Mouse (Mus musculus): ENCODE measurements around the gene Ugt1a2.
"Not testable (repeated sequence)": the region's sequence is repeated elsewhere in the genome, so short reads cannot be mapped to it uniquely, and the experiment has no call there.

Ugt1a2 gene

GRCm38 (mm10) chr1:88218051-88218450, 17.6 kb downstream of the Ugt1a2 start:
- no peak for DNase-seq (ENCODE audit: low spot score in 2 of 2)

- no peak for DNase-seq (ENCODE audit: low spot score in 2 of 2)
Measured at GRCm38 (mm10) chr1:88218591-88218990, 18.2 kb downstream of the Ugt1a2 start.

GRCm38 (mm10) chr1:88219054-88219453, 18.7 kb downstream of the Ugt1a2 start:
- no peak for DNase-seq (ENCODE audit: low spot score in 2 of 2)

- no peak for DNase-seq (ENCODE audit: low spot score in 2 of 2)
Measured at GRCm38 (mm10) chr1:88220336-88220735, 19.9 kb downstream of the Ugt1a2 start.

- no peak for DNase-seq (ENCODE audit: low spot score in 2 of 2)
Measured at GRCm38 (mm10) chr1:88222216-88222615, 21.8 kb downstream of the Ugt1a2 start.

GRCm38 (mm10) chr1:88223011-88223515, 22.7 kb downstream of the Ugt1a2 start:
- peak in 1 of 2 experiments; percentile 2 for DNase-seq (ENCODE audit: low spot score in 2 of 2)

- peak in 1 of 2 experiments; percentile 2 for DNase-seq (ENCODE audit: low spot score in 2 of 2)
Measured at GRCm38 (mm10) chr1:88223591-88223990, 23.2 kb downstream of the Ugt1a2 start.

- peak in 1 of 2 experiments; percentile 1 for DNase-seq (ENCODE audit: low spot score in 2 of 2)
Measured at GRCm38 (mm10) chr1:88224029-88224776, 23.8 kb downstream of the Ugt1a2 start.

- not testable (repeated sequence) for DNase-seq (ENCODE audit: low spot score in 2 of 2)
Measured at GRCm38 (mm10) chr1:88225301-88225700, 24.9 kb downstream of the Ugt1a2 start.

- DNase-seq (ENCODE audit: low spot score in 2 of 2), result peak in 1 of 2 experiments; percentile 1
Measured at GRCm38 (mm10) chr1:88225741-88226140, 25.3 kb downstream of the Ugt1a2 start.

GRCm38 (mm10) chr1:88226670-88227379, 26.4 kb downstream of the Ugt1a2 start, which contains the start of gene Mroh2a:
Gene Mroh2a (plus strand): TSS chr1:88226986.
- DNase-seq (ENCODE audit: low spot score in 2 of 2), result no peak

- no peak for DNase-seq (ENCODE audit: low spot score in 2 of 2)
Measured at GRCm38 (mm10) chr1:88227482-88227881, 27.1 kb downstream of the Ugt1a2 start.

- no peak for DNase-seq (ENCODE audit: low spot score in 2 of 2)
Measured at GRCm38 (mm10) chr1:88228121-88228520, 27.7 kb downstream of the Ugt1a2 start.

GRCm38 (mm10) chr1:88229566-88229965, 29.2 kb downstream of the Ugt1a2 start:
- DNase-seq (ENCODE audit: low spot score in 2 of 2), result no peak

GRCm38 (mm10) chr1:88229986-88230385, 29.6 kb downstream of the Ugt1a2 start:
- DNase-seq (ENCODE audit: low spot score in 2 of 2), result no peak

GRCm38 (mm10) chr1:88230421-88230820, 30.0 kb downstream of the Ugt1a2 start:
- no peak for DNase-seq (ENCODE audit: low spot score in 2 of 2)

- no peak for DNase-seq (ENCODE audit: low spot score in 2 of 2)
Measured at GRCm38 (mm10) chr1:88230981-88231802, 30.8 kb downstream of the Ugt1a2 start.

- no peak for DNase-seq (ENCODE audit: low spot score in 2 of 2)
Measured at GRCm38 (mm10) chr1:88231803-88232499, 31.6 kb downstream of the Ugt1a2 start.

GRCm38 (mm10) chr1:88232664-88233380, 32.4 kb downstream of the Ugt1a2 start:
- no peak for DNase-seq (ENCODE audit: low spot score in 2 of 2)

GRCm38 (mm10) chr1:88233421-88234247, 33.2 kb downstream of the Ugt1a2 start:
- no peak for DNase-seq (ENCODE audit: low spot score in 2 of 2)

Data from natural killer cell, adult 2 months (primary cell).